Mouse (Mus musculus) CH12.LX (cell line): Measurements from ENCODE around the gene Znfx1.

Experiments
- JUND ChIP-seq: conservative IDR thresholded peaks from 2 replicates; pipeline ENCODE4 v1.6.1; 2011; ENCODE audit warnings: low read depth, low read length, improper control_type of control experiment
- MAX ChIP-seq: IDR thresholded peaks from 2 replicates; pipeline ENCODE4 v1.6.1; 2011; ENCODE audit warnings: low read length, improper control_type of control experiment
- ZNF384 ChIP-seq: IDR thresholded peaks from 2 replicates; pipeline ENCODE4 v1.6.1; 2012; ENCODE audit warnings: low read depth, low read length, improper control_type of control experiment, inconsistent platforms

GRCm38 (mm10) chr2:167109506-167109905 lies 46.7 kb upstream of the Znfx1 start:
- TF ChIP-seq JUND, result no peak
- no peak for TF ChIP-seq MAX
- no peak for TF ChIP-seq ZNF384
